Mouse (Mus musculus): ENCODE measurements around the gene Rnase10. TPM values are rescaled to one million over a fixed set of nuclear protein-coding genes. Genes with fewer than 3 reads are reported as not detected.

The Rnase10 gene
- total RNA-seq, 1 experiment from 2014 or later = not detected

- no peak for ATAC-seq (replicated peaks in 1 of 2; ENCODE audit: insufficient read depth in 1 of 2, low FRiP score in 2 of 2, low TSS enrichment in 1 of 2, low read depth in 1 of 2, poor library complexity in 2 of 2, severe bottlenecking in 2 of 2)
Observed at GRCm38 (mm10) chr14:51053176-51053575, 45.6 kb downstream of the Rnase10 start.

GRCm38 (mm10) chr14:51054243-51055237, 47.0 kb downstream of the Rnase10 start:
- ATAC-seq (replicated peaks in 1 of 2; ENCODE audit: insufficient read depth in 1 of 2, low FRiP score in 2 of 2, low TSS enrichment in 1 of 2, low read depth in 1 of 2, poor library complexity in 2 of 2, severe bottlenecking in 2 of 2) = no peak

GRCm38 (mm10) chr14:51057401-51057831, 49.9 kb downstream of the Rnase10 start, which contains the start of gene Rnase12:
Gene Rnase12 (minus strand): TSS chr14:51057661.
- ATAC-seq (replicated peaks in 1 of 2; ENCODE audit: insufficient read depth in 1 of 2, low FRiP score in 2 of 2, low TSS enrichment in 1 of 2, low read depth in 1 of 2, poor library complexity in 2 of 2, severe bottlenecking in 2 of 2) = peak; percentile 57 to 63

Other genes with a start within 250 kb of the Rnase10 start
- gene Ttc5, start 222.2 kb upstream of the Rnase10 start, total RNA-seq (2017) = 38.0 and 55.2 TPM in 2 replicates
- gene Ccnb1ip1, start 200.0 kb upstream of the Rnase10 start, total RNA-seq (2017) = not detected in 2 replicates
- gene Parp2, start 199.9 kb upstream of the Rnase10 start, total RNA-seq (2017) = 91.4 and 97.5 TPM in 2 replicates
- 6.6 and 24.2 TPM in 2 replicates for gene Tep1, start 137.2 kb upstream of the Rnase10 start, total RNA-seq (2017)
- not detected in 2 replicates for gene Klhl33, start 110.2 kb upstream of the Rnase10 start, total RNA-seq (2017)
- gene Osgep, start 82.9 kb upstream of the Rnase10 start, total RNA-seq (2017) = 106 and 113 TPM in 2 replicates
- 136 and 150 TPM in 2 replicates for gene Apex1, start 82.8 kb upstream of the Rnase10 start, total RNA-seq (2017)
- gene Pip4p1, start 76.9 kb upstream of the Rnase10 start, total RNA-seq (2017) = 9.0 and 15.9 TPM in 2 replicates
- 101 and 172 TPM in 2 replicates for gene Pnp, start 76.7 kb upstream of the Rnase10 start, total RNA-seq (2017)
- gene Gm49342, start 63.2 kb upstream of the Rnase10 start, total RNA-seq (2017) = 45.7 and 69.8 TPM in 2 replicates
- 3.5 and 4.7 TPM in 2 replicates for gene Pnp2, start 51.8 kb upstream of the Rnase10 start, total RNA-seq (2017)
- gene Rnase9, start 34.1 kb downstream of the Rnase10 start, total RNA-seq (2017) = not detected in 2 replicates
- not detected in 2 replicates for gene Rnase11, start 42.4 kb downstream of the Rnase10 start, total RNA-seq (2017)
- gene Rnase12, start 49.9 kb downstream of the Rnase10 start, total RNA-seq (2017) = 5.3 TPM in 1 of 2 replicates, not detected in the other
- gene Olfr750, start 66.7 kb downstream of the Rnase10 start, total RNA-seq (2017) = not detected in 2 replicates
- gene Rnase4, start 83.3 kb downstream of the Rnase10 start, total RNA-seq (2017) = 3.3 and 6.2 TPM in 2 replicates
- gene Ang, start 83.4 kb downstream of the Rnase10 start, total RNA-seq (2017) = 5.9 TPM in 1 of 2 replicates, not detected in the other
- not detected in 2 replicates for gene Eddm3b, start 106.7 kb downstream of the Rnase10 start, total RNA-seq (2017)
- gene Rnase6, start 116.2 kb downstream of the Rnase10 start, total RNA-seq (2017) = 66.9 and 80.2 TPM in 2 replicates
- gene Rnase1, start 139.0 kb downstream of the Rnase10 start, total RNA-seq (2017) = not detected in 2 replicates
- not detected in 2 replicates for gene Rnase2b, start 154.5 kb downstream of the Rnase10 start, total RNA-seq (2017)
- not detected in 2 replicates for gene Ang2, start 191.4 kb downstream of the Rnase10 start, total RNA-seq (2017)
- not detected in 2 replicates for gene Ear14, start 195.6 kb downstream of the Rnase10 start, total RNA-seq (2017)
- not detected in 2 replicates for gene Rnase2a, start 248.4 kb downstream of the Rnase10 start, total RNA-seq (2017)